Mouse (Mus musculus) cerebellum, adult 11 months (tissue): Measurements from ENCODE around the gene Dynll2.
A peak's percentile ranks its signal among the peaks of the same experiment; 100 is the strongest.
"Not testable (repeated sequence)": the region's sequence is repeated elsewhere in the genome, so short reads cannot be mapped to it uniquely, and the experiment has no call there.

ENCODE experiments used
- DNase-seq: peaks from one replicate; pipeline ENCODE4 v3.0.0; 2022

Gene Dynll2

DNA sequence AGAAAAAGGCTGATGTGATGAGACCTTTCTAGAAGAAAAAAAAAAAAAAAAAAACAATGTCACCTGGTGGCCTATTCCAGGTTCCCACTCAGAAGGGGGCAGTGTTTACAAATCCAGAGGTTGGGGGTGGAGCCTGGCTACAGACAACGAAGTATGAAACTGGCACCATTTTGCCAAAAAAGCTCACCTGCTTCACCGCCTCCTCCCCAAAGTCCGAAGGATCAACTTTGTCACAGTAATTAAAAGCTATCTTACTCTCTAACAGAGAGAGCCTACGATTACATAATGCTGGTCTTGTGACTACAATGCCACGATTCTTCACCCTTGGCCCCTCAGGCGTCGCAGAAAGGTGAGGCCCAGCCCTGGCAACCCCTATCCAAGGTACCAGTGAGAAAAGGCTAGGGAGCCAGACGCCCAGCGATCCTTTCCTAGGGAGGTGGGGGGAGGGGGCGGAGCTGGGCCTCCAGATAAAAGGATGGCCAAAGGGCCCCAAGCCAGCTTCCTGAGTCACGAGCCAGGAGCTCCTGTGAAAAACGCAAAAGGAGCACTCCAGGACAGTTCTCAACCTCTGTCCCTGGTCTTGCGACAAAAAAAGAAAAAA, 1.1 kb downstream of the Dynll2 start:
- DNase-seq, result peak; percentile 75

DNA sequence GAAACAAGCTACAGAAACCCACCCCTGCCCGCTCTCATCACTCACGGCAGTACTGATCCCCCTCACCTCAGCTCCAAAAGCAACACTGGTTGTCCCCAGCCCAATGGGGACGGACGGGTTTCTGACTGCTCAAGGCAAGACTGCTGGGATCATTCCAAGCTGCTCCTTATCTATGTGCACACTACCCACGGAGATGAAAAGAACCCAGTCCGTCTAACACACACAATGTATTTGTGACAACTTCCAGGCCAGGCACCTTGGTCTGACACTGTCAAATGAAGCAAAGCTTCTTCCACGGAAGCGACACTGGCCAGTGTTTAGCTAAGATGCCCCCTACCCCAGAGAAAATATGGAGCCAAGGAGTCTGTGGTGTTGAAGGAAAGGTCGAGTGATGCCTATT, 1.7 kb downstream of the Dynll2 start:
- peak; percentile 27 for DNase-seq

DNA sequence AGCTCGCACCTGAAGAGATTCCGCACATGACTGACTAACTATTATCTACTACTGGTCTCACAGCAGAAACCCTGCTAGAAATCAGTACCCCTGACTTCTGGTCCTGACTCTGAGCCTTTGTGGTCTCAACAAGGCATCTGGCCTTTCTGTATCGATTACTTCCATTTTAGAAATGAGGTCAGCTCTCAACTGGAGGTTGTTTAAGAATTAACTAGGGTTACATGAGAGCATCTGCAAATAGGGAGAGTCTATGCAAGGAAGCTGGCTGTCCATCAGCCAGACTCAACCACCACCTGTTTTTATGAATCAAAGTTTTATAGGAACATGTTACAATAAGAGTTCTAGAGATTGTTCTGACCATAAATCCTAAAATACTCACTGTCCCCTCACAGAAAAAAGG, 2.8 kb downstream of the Dynll2 start:
- no peak for DNase-seq

DNA sequence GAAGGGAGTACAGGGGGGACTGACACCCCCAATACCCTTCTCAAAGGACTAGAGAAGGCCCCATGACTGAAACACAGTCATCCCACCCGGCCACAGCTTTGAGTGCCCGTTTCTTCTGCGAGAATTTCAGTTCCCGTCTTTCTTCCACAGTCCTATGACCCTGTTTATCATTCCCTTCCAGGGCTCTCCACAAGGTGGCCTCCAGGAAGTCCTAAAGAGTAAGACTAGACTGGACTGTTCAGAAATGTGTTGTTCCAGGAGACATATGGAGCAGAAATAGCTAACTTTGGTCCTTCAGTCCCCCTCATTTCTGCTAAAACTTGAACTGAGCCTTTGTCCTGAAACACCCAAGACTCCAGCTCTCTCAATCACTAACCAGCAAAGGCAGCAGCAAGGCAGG, 8.4 kb downstream of the Dynll2 start:
- DNase-seq, result no peak

DNA sequence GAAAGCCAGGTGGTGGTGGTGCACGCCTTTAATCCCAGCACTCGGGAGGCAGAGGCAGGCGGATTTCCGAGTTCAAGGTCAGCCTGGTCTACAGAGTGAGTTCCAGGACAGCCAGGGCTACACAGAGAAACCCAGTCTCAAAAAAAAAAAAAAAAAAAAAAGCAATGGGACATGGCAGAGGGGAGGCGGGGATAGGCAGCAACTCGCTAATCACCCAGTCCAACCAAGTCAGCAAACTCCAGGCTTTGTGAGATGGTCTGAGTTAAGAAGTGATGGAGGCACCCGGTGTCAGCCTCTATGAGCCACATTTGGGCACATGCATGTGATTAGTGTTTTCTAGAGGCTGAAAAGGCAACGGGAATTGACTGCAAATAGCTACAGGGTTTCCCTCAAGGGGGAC, 10.3 kb downstream of the Dynll2 start:
- DNase-seq, result not testable (repeated sequence)

DNA sequence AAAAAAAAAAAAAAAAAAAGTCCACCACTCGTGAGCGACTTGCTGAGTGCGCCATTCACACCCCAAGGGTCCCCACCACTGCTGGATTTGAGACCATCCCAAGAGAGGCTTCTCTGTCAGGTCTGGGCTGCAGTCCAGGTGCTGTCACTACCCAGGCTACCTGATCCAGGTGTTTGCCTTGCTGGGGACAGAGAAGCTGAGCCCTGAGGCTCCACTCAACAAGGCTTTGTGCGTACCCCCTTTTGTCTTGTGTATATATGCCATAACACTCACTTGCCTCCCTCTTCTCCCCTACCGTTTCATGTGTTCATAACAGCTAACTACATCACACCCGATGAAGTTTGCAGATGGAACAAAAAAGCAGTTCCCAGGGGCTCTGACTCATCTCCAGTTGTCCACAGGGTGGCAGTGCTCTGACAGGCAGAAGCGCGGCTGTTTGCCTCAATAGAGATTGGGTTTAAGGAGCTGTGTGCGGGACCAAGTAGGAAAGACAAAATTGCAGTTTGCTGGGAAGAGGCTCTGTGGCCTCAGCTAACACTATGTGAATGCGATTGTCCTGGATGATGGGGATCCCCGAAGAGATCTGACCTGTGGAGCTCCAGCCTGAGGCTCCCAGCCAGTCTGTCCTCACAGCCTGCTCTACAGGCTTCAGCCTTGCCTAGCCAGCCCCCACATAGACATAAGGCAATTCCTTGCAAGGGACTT, 12.7 kb downstream of the Dynll2 start:
- DNase-seq, result peak; percentile 42

DNA sequence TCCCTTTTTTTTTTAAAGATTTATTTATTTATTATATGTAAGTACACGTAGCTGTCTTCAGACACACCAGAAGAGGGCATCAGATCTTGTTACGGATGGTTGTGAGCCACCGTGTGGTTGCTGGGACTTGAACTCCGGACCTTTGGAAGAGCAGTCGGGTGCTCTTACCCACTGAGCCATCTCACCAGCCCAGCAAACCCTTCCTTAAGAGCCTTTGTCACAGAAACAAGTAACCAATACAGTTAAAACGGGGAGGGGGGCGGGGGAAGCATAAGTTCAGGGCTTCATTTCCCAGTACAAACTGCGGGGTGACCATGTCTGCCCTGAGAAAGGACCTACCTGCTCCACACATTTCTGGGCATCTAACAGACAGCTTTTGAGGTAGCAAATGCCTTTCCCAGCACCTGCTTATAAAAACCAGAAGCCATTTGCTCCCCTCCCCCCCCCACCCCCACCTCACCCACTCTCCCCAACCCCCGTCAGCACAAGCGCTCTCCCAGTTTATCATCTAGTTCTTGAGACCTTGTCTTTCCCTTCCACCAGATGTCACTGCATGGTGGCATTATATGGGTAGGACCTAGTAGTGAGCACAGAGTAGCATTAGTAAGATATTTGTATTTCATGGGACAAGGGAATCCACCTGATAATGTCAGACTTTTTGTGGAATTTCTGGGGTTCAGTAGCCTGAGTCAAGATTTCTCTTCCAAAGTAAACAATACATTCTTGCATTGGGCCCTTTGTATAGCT, 13.6 kb downstream of the Dynll2 start:
- DNase-seq, result no peak

DNA sequence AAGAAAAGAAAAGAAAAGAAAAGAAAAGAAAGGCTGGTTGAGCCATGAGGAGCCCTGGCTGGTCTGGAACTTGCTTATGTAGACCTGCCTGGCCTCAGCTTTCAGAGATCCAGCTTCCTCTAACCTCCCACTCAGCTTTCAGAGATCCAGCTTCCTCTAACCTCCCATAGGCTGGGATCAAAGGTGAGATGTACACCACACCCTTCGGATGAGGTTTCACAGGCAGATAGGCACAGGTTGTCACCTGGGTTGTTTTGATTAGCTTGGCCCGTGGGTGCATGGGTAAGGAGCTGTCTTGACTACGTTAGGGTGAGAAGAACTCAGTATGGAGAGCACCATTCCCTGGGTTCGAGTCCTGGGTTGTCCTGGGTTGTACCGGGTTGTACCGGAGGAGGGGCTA, 14.5 kb downstream of the Dynll2 start:
- no peak for DNase-seq

DNA sequence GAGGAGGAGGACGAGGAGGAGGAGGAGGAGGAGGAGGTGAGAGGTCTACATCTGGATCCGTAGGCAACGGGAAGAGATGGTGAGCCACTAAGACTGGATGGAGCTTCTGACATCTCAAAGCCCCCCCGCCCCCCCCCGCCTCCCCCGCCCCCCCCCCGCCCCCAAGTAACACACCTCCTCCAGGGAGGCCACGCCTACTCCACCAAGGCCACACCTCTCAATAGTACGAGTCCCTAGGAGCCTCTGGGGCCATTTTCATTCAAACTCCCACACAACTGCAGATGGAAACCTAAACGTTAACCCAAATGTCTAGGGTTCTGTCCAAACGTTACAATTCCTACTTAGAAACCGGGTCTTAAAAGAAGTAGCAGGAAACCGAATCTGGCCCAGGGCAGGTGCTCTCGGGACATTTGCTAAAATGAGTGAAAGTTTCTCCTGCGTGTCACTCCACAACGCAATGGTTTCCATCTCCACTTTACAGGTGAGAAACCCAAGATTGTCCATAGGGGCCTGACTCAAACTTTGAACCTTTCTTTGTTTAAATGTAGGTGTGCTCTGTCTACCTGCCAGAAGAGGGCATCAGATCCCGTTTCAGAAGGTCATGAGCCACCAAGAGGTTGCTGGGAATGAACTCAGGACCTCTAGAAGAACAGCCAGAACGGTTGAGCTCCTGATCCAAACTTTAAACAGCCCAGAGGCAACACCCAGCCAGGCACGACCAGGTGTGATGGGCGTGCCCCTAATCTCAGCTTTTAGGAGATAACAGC, 18.8 kb downstream of the Dynll2 start:
- DNase-seq, result no peak

DNA sequence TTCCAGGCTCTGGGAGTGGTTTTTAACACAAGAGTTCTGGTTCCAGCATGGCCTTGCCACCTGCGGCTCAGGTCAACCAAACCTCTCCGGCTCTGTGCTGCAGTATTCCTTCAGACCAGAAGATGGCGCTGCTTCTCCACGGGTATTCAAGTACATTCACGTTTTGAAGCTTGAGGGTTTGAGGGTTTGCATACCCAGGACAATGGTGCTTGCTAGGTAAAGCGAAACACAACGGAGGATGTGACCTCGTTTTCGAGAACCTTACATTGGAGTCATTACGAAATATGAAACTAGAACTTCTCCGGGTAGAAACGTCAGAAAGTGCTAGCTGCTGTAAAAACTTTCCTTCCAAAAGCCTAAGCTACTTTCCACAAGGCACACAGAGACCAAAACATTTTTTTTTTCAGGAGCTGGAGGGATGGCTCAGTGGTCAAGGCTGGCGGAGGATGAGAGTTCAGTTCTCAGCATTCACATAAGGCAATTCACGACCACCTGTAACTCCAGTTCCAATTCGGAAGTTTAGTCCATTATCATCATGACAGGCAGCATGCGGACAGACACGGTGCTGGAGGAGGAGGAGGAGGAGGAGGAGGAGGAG, 19.5 kb downstream of the Dynll2 start:
- peak; percentile 85 for DNase-seq

DNA sequence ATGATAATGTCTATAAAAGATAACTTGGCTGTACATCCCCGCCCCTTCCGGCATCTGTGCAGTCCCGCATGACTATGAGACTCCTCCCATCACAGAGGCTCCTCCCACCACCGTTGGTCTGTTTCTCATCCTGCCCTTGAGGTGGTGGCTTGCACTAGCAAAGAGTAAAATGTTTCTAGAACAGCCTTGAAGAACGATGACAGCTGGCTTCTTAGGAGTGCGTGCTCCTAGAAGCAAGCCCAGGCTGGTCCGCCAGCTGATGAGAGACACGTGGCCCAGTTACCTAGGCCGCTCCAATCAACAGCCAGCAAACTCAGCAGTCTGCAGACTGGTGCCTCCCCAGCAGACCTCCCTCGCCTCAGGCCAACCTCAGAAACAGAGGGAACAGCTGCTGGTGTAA, 21.1 kb downstream of the Dynll2 start:
- DNase-seq, result no peak

DNA sequence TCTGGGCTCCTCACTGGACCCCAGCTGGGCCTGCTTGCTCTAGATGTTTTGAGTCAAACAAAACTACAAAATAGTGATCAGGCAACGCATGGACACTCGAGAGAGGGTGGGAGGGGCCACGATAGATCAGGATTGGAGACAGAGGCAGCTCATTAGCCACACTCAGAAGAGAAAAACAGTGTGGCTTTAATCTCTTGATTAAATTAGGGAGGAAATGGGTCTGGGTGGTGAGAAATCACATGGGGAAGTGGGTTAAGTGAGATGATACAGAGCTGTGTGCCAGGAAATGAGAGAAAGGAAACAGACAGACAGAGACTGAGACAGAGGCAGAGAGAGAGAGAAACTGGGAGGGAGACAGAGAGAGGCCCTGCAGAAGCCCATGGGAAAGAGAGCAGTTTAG, 22.0 kb downstream of the Dynll2 start:
- DNase-seq, result no peak

DNA sequence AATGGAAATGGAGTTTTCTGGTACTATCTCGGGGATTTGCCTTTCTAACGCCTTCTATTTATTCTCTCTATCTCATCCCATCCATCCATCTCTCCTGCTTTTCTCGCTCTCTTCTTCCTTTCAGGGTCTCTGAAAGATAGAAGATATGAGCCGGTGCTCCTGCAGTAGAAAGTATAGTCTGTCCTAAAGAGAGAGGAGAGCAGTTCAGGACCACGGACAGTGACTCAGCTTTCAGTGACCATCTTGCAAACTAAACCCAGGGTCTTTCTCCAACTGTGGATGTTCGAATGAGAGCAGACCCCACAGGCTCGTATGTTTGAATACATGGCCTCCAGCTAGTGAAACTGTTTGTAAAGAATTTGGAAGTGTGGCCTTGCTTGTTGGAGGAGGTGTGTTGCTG, 30.3 kb downstream of the Dynll2 start:
- DNase-seq, result no peak

DNA sequence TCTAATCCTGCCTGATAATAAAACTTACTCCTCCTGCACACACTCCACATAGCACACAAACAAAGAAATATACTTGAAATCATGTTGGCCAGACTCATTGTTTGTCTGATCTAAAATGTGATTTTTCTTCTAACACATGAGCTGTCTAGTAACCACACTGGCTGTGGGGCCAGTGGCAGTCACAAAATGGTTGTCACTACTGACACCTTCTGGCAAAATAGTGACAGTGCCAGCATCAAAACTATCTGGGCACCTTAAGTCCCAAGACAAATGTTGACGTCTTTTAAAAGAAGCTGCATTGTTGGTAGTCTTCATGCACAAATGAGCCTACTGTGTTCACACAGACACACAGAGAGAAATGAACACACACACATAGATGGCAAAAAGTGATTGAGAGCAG, 32.2 kb downstream of the Dynll2 start:
- DNase-seq, result no peak

DNA sequence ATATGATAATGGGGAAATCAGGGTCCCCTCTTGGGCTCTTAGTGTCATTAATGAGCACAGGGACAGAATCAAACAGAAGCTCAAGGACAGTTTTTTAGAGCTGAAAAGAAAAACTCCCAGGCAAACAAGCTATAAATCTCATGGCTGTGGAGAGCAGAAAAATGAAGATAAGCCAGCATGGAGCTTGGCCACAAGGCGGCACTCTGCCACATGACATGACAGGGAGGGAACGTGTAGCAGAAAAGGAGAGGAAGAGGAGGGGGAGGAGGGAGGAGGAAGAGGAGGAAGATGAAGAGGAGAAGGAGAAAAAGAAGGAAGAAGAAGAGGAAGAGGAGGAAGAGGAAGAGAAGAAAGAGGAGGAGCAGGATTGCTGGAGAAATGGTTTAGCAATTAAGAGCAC, 37.3 kb downstream of the Dynll2 start:
- no peak for DNase-seq

DNA sequence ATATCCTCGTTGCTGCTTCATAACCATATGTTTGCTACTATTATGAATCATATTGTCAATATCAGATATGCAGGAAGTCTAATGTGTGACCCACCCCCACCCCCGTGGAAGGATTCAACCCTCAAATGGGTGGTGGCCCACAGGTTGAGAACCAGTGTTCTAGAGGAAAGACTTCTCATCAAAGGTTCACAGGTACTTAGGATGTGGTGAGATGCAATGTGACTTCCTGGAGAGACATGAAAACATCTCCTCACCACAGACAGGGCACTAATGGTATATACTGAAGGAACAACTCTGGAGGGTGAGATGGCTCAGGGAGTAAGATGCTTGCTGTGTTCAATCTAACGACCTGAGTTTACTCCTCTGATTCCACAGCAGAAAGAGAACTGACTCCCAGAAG, 51.9 kb downstream of the Dynll2 start:
- DNase-seq, result no peak

DNA sequence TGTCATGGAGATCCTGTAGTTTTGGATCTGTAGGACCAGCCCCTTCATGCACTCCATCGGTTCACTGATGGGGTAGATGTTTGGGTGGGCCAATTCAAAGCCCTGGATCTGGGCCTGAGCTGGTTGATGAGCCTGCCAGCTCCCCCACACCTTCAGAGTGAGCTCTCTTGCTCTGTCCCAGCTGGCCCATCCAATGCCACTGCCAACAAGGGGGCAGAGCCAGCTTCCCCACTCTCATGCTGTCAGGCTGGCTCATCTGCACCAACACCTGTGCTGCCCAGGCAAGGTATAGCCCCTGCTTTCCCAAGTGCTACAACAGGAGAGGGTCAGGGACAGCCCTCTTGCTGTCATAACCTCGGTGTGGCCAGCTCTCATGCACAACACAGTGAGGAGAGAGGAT, 53.6 kb downstream of the Dynll2 start:
- DNase-seq, result no peak

DNA sequence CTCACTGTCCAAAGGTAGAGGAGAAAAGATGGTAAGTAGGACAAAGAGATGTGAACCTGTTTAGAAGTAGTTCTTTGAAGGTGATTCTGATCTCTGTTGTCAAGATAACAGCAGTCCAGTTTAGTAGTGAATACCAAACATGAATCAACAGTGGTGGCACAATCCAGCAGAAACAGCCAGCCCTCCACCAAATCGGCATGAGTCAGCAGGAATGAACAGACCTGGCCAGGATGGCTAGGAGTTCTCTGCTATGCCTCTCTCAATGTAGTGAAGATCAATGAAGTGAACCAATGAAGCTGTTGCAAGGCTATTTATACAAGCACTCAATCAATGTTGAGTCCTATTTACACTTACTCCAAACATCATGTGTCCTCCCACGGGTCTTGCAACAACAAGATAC, 57.0 kb downstream of the Dynll2 start:
- no peak for DNase-seq
